Mouse (Mus musculus) kidney, postnatal 14 days (tissue): ENCODE measurements at regions not wholly inside any gene's neighbourhood (a gene's known extent, or its start where the extent isn't known, plus 50 kb on each side); places are given as distances from the start of the nearest gene placed in this dataset.
A peak's percentile ranks its signal among the peaks of the same experiment; 100 is the strongest.

ENCODE experiments used
- DNase-seq: peaks from one replicate; pipeline ENCODE4 v3.0.0; 2022; ENCODE audit warnings: mixed read lengths

DNA sequence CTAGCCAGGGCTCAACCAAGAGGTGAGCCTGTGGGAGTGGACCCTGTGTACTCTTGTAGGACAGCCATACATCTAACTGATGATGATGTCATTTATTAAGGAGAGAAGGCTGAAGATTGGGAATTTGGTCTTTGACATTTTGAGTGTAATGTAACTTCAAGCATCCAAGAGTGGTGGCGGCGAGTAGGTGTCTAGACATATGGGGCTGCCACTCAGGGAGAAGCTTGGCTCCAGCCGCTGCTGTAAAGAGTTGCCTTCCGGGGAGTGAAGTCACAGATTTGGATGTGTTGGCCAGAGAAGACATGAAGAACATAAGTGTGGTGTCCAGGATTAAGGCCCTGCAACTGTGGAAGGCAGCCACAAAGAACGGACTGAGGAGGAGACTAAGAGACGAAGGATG, 436.3 kb upstream of the 3110018I06Rik start:
- no peak for DNase-seq

DNA sequence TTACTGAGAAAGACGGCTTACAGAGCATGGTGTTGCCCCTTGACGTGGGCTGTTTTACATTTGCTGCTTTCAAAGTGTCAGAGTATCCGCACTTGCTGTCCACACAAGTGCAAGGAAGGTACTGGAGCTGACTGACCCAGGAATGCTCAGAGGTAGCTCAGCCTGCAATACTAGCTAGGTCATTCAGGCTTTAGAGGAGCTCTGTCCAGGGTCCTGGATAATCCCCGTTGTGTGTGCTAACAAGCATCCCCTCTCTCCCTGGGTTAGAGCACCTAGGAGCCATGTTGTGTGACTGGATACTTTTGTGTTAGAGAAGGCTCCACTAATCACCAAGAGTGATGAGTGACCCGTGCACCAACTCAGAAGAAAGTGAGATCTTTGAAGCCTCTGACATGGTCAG, 431.9 kb upstream of the 3110018I06Rik start:
- DNase-seq = peak; percentile 18

DNA sequence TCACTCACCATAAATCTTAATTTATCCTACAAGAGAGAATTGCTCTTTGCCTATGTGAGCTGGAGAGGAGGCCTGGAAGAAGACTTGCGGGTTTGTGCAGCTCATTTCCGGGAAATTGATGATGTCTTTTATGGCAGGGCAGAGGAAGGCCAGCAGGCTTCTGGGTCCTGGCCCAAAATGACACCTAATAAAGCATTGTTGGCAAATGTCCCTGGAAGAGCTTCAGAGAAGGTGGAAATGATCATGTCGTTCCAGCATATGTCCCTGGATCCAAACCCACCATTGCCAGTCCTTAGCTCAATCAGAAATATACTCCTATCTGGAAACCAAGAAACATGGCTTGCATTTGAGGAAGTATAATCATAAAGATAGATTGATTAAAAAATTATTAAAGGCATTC, 427.9 kb upstream of the 3110018I06Rik start:
- no peak for DNase-seq

DNA sequence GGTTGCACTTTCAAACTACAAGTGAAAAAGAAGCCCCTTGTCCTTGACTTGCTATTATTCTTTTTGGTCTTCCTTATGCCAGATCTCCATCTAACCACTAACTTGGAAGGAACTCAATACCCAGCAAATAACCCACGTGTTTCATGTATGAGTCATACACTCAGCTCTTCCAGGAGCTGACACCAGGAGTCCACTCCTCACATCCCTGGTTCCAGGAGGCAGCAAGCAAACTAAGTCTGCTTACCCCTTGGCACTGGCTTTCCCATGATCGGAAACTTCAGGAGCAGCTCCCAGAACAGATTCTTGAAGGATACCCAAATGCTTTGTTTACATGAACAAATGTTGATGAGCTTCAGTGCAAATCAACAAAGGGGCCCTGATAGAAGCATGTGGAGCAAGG, 421.1 kb upstream of the 3110018I06Rik start:
- DNase-seq = no peak

DNA sequence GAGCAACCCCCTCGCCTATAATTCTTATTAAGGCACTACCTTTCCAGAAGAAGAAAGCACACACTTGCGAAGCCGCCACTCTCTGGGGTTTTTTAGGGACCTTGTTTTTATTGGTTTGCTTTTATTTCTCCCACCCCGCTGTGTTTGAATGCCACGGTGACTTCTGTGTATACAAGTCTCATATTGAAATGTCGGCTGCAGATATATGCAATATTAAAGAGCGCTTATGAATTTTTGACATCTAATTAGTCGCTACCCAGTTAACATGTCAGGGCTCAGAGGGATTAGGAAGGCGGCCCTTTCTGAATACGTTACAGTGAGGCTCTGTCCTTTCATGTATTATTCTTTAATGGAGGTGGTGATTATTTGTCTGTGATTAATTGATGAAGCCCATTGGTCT, 405.9 kb upstream of the 3110018I06Rik start:
- no peak for DNase-seq

DNA sequence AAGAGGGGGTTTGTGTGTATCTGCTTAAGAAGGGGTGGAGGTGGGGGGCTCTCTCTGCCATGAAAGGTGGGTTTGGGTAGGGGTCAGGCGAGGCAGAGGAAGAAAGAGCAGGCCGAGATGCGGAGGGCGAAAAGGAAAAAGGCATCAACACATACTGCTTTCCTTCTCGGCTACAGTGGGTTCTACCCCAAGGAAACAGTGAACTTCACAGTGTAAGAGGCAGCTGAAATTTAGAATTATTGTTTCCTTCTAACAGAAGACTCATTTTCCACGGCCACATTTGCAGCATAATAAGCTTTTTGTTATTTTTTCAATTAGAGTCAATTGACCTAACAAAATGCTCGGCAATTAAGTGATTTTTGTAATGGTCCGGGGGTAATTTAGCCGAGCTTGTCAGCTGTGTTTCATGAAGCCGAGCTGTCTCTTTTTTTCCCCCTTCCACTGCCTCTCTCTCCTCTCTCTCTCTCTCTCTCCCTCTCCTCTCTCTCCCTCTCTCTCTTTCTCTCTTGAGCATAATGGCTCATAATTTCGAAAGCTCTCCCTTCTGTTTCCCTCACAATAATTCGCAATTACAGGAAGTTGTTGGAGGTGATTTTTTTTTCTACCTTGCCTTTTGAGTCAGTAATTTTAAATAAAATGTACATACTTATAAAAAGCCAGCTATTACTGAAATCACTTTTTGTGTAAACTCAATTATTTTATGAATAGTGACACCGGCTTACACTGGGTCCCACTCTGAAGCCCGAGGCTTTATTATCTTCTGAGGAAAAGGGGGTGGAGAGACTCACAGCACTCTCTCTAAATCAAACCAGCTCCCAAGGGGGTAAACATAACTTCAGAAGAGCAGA, 403.1 kb upstream of the 3110018I06Rik start:
- DNase-seq = no peak

DNA sequence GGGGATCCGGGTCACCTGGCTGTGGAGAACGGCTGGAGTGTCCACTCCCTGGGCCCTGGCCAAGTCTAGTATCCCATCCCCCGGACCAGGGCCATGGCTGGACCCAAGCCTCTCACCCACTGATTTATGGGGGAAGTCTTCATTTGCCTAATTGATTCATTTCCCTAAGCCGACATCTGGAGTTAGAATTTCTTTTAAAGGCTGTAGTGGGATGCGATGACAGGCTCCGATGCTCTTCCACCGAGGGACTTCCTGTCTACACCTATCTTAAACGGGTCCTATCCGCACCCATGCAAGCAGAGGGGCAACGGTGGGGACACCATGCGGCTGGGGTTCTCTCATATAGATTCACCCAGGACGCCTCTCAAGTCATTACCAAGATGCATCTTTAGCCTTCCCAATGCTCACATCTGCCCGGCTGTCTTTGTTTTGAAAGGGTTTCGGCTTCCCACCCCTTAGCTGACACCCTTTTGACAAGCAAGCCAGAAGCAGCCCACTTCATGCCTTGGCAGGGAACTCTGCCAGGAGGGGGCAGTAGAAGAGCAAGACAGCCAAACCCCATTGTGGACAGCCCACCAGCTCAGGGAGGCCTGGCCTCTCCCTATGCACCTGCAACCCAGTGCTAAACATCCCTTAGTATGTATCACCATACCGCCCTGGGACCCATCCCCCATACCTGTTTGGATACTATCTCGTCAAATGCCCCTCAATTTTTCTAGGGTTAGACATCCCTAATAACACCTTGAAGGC, 402.4 kb upstream of the 3110018I06Rik start:
- peak; percentile 34 for DNase-seq

DNA sequence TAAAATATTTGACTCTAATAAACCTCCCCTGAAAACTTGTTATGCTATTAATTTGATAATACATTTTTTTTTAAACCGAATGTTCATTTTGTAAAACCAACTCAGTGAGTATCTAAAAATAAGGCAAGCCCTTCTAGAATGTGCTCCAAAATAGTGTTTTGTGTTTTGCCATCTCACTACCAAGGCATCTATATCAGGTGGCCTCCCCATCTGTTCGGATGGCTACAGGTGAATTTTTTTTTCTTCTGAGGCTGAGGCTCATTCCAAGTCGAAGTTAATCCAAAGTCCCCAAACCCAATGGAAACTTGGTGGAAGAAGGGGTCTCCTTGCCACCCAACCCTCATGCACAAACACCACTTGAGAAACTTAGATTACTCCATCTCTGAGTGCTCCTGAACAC, 396.3 kb upstream of the 3110018I06Rik start:
- DNase-seq = no peak

DNA sequence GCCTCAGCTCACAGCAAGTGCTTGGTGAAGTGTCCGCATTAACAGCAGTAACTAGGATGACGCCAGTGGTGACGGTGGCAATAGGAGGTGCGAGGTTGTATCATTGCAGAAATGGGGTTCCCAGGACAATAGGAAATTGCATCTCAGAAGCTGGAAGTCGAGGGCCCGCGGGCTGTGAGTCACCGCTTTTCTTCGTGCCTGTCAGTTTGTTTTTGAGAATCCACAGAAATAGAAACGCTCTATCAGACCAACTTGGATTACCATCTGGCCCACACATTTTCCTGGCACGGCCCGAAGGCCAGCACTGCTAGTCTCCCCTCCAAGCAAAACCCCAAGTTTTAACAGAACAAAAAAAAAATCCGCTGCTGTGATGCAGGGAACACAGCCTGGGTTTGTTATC, 395.1 kb upstream of the 3110018I06Rik start:
- no peak for DNase-seq

DNA sequence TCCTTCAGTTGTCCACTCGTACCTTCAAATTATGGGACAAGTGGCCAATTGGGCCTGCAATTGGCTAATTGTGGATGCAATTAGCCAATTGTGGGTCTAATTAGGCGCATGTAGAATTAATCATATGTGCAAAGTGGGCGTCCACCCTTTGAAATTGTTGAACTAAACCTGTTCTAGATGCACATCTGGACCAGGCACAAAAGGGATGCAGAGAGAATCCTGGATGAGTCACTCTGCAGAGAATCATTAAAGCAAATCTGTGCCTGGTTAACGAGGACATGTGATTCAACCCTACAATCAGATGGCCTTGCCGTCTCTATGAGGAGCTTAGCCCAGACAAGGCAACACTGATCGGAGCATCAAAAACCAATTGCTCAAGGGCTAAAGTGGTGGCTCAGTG, 393.0 kb upstream of the 3110018I06Rik start:
- DNase-seq = no peak

DNA sequence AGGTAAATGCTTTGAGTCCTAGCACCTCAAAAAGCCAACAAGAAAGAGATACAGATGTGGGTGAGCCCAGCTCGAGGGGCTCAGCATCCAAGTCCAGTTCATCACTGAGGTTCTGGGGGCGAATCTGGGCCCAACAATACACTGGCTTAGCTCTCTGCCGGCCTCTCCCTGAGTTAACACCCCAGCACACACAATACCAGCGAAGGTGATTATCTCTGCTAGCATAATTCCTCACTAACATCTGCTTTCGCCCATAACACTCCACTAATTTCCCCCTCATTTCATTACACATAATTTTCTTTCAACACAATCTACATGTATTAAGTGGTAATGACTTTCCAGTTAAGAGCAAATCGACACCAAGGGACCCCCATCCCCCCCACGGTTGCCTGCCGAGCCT, 383.9 kb upstream of the 3110018I06Rik start:
- no peak for DNase-seq

DNA sequence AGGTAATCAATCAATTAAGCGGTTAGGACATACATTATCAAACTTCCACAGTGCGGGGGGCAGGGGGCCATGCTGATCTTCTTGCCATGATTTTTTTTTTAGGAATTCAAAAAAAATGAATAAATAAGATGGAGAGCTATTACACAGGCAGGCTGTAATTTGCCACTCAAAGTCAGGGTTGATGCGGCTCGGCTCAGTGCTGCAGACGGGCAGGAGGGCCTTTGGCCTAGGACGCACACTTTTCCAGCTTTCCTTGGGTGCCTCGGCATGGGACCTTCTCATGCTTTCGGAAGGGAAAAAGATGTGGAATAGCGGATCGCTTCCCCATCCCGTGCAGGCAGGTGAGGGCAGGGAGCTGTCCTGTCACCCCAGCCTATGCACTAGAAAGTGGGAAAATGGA, 383.4 kb upstream of the 3110018I06Rik start:
- no peak for DNase-seq

DNA sequence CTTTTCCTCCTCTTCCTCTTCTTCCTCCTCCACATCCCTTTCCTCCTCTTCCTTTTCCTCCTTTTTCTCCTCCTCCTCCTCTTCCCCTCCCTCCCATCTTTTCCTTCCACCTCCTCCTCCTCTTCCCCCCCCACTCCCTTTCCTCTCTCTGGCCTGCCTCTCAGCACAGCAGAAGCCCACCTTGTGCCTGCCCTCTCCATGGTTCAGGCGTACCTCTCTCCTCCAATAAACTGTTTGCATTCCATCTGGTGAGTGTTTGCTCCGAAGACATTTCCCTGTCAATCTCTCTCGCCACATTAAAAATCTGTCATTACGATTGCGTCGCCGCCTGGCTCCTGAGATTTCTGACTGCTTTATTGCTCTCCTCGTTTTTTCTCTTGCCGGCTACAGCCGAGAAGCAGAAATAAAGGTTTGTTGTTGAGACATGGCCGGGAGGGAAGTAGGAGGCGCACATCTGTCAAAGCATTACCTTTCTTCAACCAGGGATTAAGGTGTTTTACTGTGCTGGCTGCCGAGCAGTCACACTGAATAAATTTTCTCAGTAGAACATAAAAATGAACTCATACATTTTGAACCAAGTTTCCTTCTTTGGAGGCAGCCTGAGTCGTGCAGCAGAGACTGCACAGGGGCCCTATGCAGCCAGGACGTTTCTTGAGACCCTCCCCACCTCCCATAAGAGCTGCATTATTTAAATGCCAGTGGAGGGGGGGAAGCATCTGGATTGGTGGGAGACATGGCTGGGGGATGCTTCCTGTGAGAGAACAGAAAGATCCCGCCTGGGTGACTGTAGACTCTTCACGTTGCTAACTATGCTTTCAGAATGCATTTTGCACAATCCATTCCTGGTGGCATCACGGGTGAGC, 376.3 kb upstream of the 3110018I06Rik start:
- no peak for DNase-seq

DNA sequence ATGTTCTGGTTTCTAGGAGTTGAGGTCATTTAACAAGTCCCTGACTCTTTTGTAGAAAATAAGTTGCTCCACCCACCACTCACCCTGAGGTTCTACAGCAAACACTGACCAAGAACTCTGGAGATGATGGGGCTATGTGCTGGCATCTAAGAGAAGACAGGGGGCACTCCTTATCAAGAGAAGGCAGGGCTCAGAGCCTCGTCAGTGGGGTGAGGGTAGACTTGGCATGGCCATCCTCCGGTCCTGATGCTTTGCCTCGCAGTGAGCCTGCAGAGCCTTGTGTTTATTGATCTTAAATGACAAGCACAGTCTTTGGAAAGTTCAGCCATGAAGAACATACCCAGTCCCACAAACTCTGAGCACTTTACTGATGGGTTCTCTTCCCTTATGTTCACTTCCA, 370.1 kb upstream of the 3110018I06Rik start:
- no peak for DNase-seq

DNA sequence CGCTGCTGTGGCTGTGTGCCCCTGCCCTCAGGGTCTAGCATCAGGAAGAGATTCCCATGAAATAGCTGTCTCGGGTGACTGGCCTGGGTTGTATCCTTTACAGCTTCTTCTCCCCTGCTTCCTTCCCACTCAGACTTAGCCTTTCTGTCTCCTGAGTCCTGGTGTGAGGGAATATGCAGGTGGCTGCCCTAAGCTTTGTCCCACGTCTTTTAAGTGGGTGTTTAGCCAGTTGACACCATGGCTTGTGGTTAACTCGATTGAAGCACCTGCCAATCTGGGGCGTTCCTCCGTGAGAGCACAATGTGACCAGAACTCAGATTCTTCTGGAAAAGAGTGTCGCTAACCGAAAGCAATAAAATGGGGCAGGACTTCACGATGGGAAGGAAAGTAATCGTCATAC, 369.4 kb upstream of the 3110018I06Rik start:
- DNase-seq = no peak

DNA sequence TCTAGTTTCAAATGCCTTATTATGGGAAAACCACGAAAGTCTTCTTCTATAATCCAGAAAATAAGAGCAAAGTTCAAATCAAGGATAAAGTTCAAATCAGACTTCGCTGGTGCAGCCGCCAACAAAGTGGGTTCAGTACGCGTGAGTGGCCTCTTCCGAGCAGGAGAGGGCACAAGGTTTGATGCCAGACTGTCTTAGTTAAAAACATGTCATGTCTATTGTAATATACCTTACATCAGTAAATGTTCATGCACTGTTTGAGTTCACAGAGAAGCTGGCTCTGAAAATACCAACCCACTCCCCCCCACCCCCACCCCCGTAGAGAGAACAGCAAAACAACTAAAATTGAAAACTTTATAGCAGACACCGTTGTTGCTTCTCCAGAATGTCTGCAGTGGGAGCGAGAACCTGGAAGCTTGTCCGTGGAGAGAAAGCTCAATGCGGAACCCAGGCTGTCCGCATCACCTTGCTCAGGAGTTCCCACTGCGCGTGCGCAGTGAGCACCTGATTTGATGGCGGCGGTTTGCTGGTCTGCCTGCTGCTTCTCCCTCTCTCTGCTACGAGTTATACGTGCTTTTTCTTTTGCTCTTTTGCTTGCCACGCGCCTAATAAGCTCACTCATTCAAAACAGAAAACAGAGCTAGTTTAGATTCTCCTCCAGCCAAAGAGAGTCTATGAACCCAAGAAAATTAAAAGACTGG, 367.8 kb upstream of the 3110018I06Rik start:
- DNase-seq = no peak

DNA sequence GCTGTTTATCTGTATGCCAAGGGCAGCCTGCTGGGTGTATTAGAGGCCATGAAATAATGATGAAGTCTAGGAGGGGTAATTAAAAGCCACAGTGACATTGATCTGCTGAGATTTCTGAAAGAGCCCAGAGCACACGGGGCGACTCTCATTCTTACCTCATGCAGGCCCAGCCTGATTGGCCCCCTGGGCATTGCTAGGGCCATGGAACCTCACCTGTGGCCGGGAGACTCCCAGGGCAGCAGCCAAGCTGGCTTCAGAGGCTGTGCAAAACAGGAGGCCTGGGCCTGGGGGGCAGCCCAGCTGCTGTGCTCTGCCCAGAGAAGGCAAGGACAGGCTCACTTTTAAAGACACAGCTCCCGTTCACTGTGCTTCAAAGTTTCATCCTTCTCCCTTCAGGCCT, 366.4 kb upstream of the 3110018I06Rik start:
- no peak for DNase-seq

DNA sequence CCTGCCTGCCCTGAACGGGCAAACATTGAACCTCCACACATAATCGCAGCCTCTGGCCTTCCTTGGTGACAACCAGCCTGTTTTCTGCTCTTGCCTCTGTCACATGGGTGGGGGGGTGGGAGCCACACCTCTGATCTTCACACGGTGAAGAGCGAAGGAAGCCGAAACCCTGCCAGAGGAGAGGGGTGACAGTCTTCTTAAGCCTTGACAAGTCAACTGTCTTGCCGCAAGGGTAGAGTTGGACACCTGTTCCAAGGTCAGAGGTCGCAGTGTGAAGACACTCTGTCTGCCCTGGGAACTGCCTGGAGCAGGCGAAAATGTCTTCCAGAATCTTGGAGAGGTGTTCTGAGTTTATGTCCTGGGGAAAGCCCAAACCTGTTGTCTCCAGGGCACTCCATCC, 364.8 kb upstream of the 3110018I06Rik start:
- DNase-seq = no peak

DNA sequence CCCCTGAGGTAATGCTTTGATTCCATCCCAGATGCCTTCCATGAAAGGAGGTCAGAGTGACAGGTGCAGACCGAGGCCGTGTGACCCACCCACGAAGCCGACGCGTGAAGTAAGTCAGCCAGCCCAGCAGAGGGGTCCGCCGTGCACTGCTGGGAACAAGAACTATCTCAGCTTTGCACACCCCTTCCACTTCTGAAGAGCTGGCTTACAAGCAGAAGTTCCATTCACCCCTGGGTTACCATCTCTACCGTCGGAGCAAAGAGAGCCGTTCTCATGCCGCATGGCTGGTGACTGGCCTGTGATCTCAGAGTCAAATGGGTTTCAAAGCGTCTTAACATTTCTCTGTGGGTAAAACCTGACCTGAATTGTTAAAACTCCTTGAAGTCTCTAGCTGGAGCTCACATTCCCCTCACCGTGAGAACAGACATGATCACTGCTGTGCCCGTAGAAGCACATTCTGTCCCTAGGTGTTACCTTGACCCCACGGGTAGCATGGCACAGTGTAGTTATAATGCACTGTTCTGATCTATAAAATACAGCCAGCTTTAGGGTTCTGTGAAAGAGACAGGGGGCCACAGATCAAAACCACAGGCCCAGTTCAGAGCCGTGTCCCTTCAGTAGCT, 364.1 kb upstream of the 3110018I06Rik start:
- DNase-seq = no peak

DNA sequence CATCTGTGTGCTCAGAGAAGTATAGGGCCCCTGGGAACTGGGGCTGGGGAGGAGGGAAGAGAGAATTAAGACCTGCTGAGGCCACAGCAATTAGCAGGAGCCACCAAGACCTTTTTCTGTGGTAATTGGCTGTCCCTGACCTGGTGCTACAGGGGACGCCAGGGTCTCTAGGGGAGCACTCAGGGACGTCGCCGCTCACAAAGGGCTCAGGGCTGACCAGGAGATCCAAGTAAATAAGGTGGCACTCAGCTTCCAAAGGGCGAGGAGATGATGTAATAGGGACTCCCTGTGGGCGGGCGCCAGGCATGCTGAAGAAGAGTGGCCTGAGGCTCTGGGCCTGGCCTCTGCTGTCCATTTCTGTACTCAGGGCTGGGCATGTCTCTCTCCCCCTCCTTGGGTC, 363.2 kb upstream of the 3110018I06Rik start:
- DNase-seq = no peak

DNA sequence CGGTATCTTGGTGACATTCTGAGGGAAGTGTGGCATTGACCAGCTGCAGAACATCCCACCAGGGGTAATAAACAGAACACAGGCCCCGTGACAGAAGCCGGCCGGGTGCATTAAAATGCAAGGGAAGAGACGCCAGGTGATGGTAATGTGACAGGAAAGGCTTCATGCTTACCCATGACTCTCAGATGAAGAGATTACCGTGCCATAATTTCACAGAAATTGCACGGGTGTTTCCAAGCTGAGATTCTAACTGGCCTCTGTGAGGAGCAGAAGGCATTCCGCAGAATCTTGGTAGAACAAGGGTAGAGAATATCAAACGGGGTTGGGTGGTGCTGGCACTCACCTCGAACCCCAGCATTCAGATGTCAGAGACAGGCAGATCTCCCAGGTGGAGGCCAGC, 362.4 kb upstream of the 3110018I06Rik start:
- no peak for DNase-seq

DNA sequence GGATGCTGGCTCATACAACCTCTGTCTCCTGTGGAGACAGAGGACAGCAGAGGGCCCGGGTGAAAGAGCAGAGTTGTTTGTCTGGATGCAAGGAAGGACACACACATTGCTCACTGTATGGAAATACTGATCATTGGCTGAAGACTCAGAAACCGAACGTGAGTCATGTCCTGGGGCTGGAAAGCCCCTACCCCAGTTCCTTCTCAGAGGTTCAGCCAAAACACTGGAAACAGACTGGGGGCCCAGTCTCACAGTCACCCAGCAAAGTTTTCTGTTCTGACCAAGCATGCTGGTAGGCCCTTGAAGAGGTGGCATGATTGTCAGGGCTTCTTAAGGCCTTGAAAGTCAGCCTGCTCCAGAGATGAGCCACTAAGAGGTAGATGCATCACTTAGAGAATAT, 360.8 kb upstream of the 3110018I06Rik start:
- no peak for DNase-seq
